Mouse (Mus musculus) neutrophil, adult 5-6 weeks (primary cell): ENCODE results near the gene Spatc1l. TPM values are rescaled to one million over a fixed set of nuclear protein-coding genes. Genes with fewer than 3 reads are reported as not detected.

Source experiments
- ATAC-seq: fragments of 151-379, 151-347 bp; 2 replicates; pipeline ENCODE4 v1.8.0; 2017; ENCODE audit warnings: mild to moderate bottlenecking, moderate TSS enrichment; ENCODE audit not compliant: insufficient number of reproducible peaks, poor library complexity, low FRiP score, severe bottlenecking; ENCODE audit errors: extremely low read depth
- total RNA-seq: library from RNA; stranded (forward); fragments of 200-1000 nt; gene quantifications from 2 replicates; pipeline ENCODE4 v1.2.3, GENCODE M21; 2017

Spatc1l gene
- total RNA-seq, 1 experiment from 2014 or later = not detected

- no peak for ATAC-seq
Observed at GRCm38 (mm10) chr10:76584138-76584537, 22.1 kb downstream of the Spatc1l start.

DNA sequence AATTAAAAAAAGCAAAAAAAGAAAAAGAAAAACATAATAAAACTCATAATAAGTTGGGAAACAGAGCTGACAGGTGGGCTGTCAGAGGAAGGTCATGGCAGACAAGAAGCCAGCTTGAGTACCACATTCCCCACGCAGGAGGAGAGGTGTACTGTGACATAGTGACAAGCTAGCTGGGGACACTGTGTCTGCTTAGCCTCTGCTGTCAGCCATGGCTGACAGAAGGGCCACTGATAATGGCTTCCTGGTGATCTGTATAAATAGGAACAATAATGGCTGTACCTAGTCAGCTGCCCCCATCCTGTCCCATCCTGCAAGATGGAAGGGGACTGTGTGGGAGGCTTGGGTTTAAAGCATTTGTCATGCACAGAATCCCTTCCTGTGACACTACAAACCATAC, 24.1 kb downstream of the Spatc1l start:
- no peak for ATAC-seq

GRCm38 (mm10) chr10:76590197-76590596, 28.1 kb downstream of the Spatc1l start:
- ATAC-seq = no peak

- ATAC-seq = no peak
Observed at GRCm38 (mm10) chr10:76596338-76596737, 34.3 kb downstream of the Spatc1l start.

GRCm38 (mm10) chr10:76602690-76603089, 40.6 kb downstream of the Spatc1l start:
- ATAC-seq = no peak

GRCm38 (mm10) chr10:76612473-76612872, 50.4 kb downstream of the Spatc1l start:
- ATAC-seq = no peak

Other genes starting within 250 kb of the Spatc1l start
- gene Dip2a, start 217.0 kb upstream of the Spatc1l start, total RNA-seq = 3.2 and 3.8 TPM in 2 replicates
- 14.8 and 16.1 TPM in 2 replicates for gene AC141477.1, start 121.8 kb upstream of the Spatc1l start, total RNA-seq
- gene Pcnt, start 119.5 kb upstream of the Spatc1l start, total RNA-seq = 46.9 and 50.8 TPM in 2 replicates
- not detected in 2 replicates for gene 2610028H24Rik, start 113.2 kb upstream of the Spatc1l start, total RNA-seq
- 76.0 and 89.6 TPM in 2 replicates for gene Mcm3ap, start 93.3 kb upstream of the Spatc1l start, total RNA-seq
- gene Ybey, start 93.2 kb upstream of the Spatc1l start, total RNA-seq = 2.4 and 3.8 TPM in 2 replicates
- gene Lss, start 30.7 kb upstream of the Spatc1l start, total RNA-seq = 4.1 and 10.7 TPM in 2 replicates
- not detected in 2 replicates for gene Ftcd, start 13.4 kb downstream of the Spatc1l start, total RNA-seq
- not detected in 2 replicates for gene Col6a2, start 61.4 kb downstream of the Spatc1l start, total RNA-seq
- not detected in 2 replicates for gene Col6a1, start 163.9 kb downstream of the Spatc1l start, total RNA-seq